Mouse (Mus musculus) adrenal gland (tissue): ENCODE results near the gene Micall1.

ENCODE experiments used
- intact Hi-C: fragments of 180-260 bp; cut with DNase I; formaldehyde crosslinking; loops from one replicate; pipeline ENCODE4 v1.15.1; 2025
- long read RNA-seq, 2 experiments: library from polyadenylated mRNA; unstranded; transcript quantifications; one replicate each; pipeline ENCODE4 v2.0.0; 2020; ENCODE audit warnings: borderline replicate concordance in 1 of 2; ENCODE audit not compliant: insufficient replicate concordance in 1 of 2

Gene Micall1
- long read RNA-seq, experiment 1, partial matches to known transcripts = 1 of 7 reads
- long read RNA-seq, experiment 1, other reads (novel, unspliced or antisense) = 4 of 7 reads
- long read RNA-seq, experiment 2, partial matches to known transcripts = 0 of 21 reads
- long read RNA-seq, experiment 2, other reads (novel, unspliced or antisense) = 14 of 21 reads

DNA sequence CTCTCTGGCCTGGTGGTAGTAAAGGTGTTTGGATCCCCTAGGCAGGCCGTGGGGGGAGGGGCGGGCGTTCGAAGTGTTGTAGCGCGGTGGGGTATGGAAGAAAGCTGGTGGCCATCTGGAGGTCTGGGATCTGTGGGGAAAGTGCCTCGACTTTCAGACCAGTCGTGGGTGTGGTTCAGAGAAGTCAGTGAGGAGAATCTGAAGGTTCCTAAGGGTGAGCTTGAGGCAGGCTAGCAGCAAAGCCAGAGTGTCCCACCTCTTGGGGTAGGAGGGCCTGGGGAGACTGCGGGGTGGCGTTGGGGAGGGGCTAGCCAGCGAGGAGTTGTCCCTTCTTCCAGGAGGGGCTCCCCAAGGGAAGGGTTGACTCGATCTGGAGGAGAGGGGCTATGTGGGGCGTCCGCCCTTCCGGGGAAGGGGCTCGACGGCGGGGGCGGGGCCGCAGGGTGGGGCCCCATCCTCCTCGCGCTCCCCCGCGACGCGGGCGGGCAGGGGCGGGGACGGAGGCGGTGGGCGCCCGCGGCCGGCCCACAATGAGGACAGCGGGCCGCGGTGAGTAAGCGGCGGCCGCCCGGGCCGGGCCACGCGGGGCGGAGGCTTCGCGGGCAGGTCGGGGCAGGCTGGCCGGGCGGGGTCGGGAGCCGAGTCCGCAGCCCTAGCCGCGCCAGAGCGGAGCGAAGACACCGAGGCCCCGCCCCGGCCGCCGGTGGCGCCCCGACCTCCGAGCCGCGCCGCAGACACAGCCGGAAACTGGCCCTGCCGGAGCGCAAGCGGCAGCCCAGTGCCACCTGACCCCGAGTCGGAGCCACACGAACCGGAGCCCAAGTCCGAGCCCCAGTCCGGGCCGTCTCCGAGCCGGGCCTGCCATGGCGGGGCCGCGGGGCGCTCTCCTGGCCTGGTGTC, at the start of gene Micall1:
TSS of gene Micall1 (plus strand) at position 478 of the 900 bp plus-strand sequence.
- intact Hi-C loops = no loop called here

DNA sequence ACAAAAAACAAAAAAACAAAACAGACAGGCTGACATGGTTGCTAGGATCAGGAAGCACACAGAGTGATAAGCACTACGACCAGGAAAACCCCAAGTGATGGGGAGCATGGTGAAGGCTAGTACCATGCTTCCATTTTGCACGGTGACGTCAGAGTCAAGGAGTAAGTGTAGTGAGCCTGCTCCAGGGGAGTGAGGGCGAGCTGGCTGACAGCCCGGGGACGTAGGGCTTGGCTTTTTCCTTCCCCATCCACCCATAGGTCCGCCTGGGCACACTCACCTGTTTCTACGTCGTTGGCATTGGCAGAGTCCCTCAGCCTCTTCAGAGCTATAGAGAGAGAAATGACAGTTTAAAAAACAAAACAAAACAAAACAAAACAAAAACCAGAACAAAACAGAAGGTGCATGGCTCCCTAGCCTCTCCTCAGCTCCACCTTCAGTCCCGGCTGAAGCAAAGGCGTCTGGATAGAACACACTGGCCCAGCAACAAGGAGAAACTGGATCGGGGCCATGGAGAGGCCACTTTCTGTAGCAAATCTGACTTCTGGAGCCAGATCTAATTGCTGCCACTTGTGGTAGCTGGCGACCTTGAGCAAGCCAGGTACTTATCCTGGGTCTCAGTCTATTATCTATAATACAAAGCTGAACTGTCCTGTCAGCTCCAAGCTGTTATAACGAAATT, 47.7 kb upstream of the Micall1 start:
- intact Hi-C loops = no loop called here

GRCm38 (mm10) chr15:79062376-79063159, 46.1 kb upstream of the Micall1 start, which contains the start of gene Ankrd54:
Gene Ankrd54 (minus strand): TSS chr15:79062893.
- intact Hi-C loops = no loop called here

DNA sequence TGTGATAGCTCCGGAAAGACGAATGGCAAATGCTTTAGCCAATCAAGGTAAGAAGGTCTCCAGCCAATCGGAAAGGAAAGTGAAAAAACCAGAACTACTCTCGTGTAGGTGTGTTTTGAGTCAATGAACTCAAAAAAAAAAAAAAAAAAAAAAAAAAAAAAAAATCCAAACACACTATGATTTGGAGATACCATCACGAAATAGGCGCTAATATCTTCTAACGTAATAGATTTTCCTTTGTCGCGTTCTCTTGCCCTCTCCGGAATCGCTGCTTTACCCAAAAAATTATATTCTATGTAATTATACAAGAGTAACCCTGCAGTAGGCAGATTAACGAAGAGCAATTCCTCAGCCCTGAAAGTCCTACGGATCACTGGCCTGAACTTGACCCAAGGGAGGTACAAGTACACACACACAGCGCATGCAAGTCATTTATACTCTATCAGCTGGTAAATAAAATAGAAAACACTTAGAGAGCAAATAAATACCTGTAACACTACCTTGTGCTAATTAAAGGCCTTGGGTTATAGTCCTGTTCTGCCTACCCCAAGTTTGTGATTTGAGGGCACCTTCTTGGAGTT, 45.4 kb upstream of the Micall1 start:
- intact Hi-C loops = no loop called here

DNA sequence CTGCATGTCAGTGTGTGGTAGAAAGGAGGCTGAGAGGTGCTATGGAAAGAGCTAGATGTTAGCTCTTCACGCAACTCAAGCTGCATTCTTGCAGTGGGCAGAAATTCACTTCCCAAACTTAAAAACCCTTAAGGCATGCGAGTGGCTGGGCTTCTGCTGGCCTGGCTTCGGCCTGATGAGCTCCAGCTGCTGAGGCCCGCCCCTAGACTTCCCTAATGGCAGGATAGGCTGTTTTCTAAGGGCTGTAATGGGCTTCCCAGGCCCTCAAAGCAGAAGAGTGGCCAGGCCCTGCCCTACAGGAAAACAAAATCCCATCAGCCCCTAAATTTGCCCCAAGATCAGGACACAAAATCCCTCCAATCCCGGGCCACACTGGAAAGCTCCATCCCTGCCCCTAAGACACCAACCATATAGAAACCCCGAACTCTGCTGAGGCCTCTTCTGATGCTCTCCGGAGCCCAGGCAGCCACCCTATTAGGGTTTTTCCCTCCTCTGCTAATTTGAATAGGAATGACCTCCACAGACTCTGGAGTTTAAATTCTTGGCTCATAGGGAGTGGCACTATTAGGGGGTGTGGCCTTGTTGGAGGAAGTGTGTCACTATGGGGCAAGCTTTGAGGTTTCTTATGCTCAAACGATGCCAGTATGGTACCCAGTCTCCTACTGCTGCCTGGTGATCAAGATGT, 43.5 kb upstream of the Micall1 start:
- intact Hi-C loops = no loop called here

- intact Hi-C loops = no loop called here
These were observed 42.4 kb upstream of the Micall1 start for GRCm38 (mm10) chr15:79066276-79066675.

GRCm38 (mm10) chr15:79067631-79068030, 41.1 kb upstream of the Micall1 start:
- intact Hi-C loops = no loop called here

- intact Hi-C loops = no loop called here
These were observed 40.3 kb upstream of the Micall1 start for GRCm38 (mm10) chr15:79068416-79068815.

DNA sequence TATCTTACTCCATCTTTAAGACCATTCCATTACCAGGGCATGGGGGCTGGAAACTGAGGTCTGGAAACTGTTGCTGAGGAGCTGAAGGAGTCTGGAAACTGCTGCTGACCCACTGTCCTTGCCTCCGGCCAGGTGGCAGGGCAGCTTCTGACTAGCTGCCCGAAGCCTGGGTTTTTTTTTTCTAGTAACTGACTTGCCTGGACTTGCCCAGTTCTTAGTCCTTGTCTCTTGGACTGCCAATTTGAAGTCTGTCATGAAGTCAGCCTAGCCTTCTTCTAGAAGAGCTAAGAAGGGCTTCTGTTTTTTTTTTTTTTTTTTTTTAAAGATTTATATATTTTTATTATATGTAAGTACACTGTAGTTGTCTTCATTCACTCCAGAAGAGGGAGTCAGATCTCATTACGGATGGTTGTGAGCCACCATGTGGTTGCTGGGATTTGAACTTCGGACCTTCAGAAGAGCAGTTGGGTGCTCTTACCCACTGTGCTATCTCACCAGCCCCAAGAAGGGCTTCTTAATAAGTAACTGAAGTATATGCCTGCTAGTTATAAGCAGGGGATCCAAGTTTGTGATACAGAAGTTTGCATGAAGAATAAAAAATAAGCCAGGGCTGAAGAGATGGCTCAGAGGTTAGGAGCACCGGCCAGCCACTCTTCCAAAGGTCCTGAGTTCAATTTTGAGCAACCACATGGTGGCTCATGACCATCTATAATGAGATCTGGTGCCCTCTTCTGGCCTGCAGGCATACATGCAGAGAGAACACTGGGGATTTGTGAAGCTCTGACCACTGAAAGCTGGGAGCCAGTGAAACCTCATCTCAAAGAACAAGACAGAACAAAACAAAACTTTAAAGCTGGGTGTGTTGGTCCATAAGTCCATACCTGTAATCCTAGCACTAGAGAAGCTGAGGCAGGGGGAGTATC, 37.3 kb upstream of the Micall1 start:
- intact Hi-C loops = loop anchor here (5.0 kb wide), 1 partner anchor 34 kb away; no protein-coding TSS in a partner anchor

- intact Hi-C loops = loop anchor here (5.0 kb wide), 1 partner anchor 36 kb away; no protein-coding TSS in a partner anchor
These were observed 34.9 kb upstream of the Micall1 start for GRCm38 (mm10) chr15:79073752-79074151.

- intact Hi-C loops = loop anchor here (5.0 kb wide), 1 partner anchor 37 kb away; no protein-coding TSS in a partner anchor
These were observed 34.3 kb upstream of the Micall1 start for GRCm38 (mm10) chr15:79074446-79074845.

GRCm38 (mm10) chr15:79074913-79075532, 33.7 kb upstream of the Micall1 start, which contains the start of gene Eif3l:
Gene Eif3l (plus strand): TSS chr15:79075179.
- intact Hi-C loops = loop anchor here (5.0 kb wide), 1 partner anchor 38 kb away; no protein-coding TSS in a partner anchor

GRCm38 (mm10) chr15:79075658-79076365, 32.9 kb upstream of the Micall1 start:
- intact Hi-C loops = no loop called here

GRCm38 (mm10) chr15:79079567-79079966, 29.1 kb upstream of the Micall1 start:
- intact Hi-C loops = no loop called here

DNA sequence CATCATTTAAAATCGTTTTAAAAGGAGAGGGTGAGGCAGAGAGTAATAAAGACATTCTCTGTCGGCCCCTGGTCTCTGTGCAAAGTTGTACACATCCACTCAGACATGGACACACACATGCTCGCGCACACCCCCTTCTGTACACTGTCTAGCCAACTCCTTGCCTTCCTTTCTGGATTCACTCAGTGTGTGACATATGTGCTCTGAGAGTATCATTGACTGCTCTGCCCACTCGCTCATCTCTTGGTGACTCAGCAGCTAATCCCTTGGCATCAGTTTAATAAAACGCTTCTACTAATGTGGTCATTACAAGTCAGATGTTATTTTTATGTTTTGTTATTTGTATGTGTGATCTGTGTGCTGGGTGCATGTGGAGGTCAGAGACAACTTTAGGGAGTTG, 16.4 kb upstream of the Micall1 start:
- intact Hi-C loops = loop anchor here (5.0 kb wide), 1 partner anchor 35 kb away; no protein-coding TSS in a partner anchor

- intact Hi-C loops = loop anchor here (5.0 kb wide), 1 partner anchor 34 kb away; no protein-coding TSS in a partner anchor
These were observed 15.4 kb upstream of the Micall1 start for GRCm38 (mm10) chr15:79093083-79093839.

DNA sequence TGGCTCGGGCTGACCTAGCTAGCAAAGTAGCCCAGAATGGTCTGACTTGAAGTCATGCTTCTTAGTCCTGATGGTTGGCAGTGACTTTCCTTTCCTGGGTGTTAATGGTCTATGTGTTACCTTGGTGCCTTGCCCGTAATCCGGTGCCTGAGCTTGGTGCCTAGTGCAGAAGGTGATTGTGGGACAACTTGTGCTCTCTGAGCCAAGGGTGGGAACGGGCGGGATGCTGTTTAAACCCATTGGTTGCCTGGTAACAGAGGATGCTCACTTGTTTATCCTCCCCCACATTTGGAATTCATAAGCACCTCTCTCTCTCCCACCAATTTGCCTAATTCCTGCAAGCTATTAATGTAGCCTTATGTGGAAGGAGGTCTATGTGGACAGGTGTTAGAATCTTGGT, 13.2 kb upstream of the Micall1 start:
- intact Hi-C loops = no loop called here
